Mouse (Mus musculus): ENCODE measurements around the gene Tns3.
"Not testable (repeated sequence)": the region's sequence is repeated elsewhere in the genome, so short reads cannot be mapped to it uniquely, and the experiment has no call there.

The Tns3 gene

GRCm38 (mm10) chr11:8622668-8623067 lies 41.7 kb downstream of the Tns3 start:
- DNase-seq (ENCODE audit: low spot score), result no peak

GRCm38 (mm10) chr11:8619111-8619510 lies 45.2 kb downstream of the Tns3 start:
- not testable (repeated sequence) for DNase-seq (ENCODE audit: low spot score)

- no peak for DNase-seq (ENCODE audit: low spot score)
These were observed 46.0 kb downstream of the Tns3 start for GRCm38 (mm10) chr11:8618301-8618700.

GRCm38 (mm10) chr11:8615436-8615835 lies 48.9 kb downstream of the Tns3 start:
- no peak for DNase-seq (ENCODE audit: low spot score)

- no peak for DNase-seq (ENCODE audit: low spot score)
These were observed 53.9 kb downstream of the Tns3 start for GRCm38 (mm10) chr11:8610456-8610855.

GRCm38 (mm10) chr11:8609873-8610272 lies 54.5 kb downstream of the Tns3 start:
- no peak for DNase-seq (ENCODE audit: low spot score)

GRCm38 (mm10) chr11:8607123-8607522 lies 57.2 kb downstream of the Tns3 start:
- DNase-seq (ENCODE audit: low spot score), result no peak

GRCm38 (mm10) chr11:8604789-8605569 lies 59.4 kb downstream of the Tns3 start:
- no peak for DNase-seq (ENCODE audit: low spot score)

GRCm38 (mm10) chr11:8602606-8603005 lies 61.7 kb downstream of the Tns3 start:
- no peak for DNase-seq (ENCODE audit: low spot score)

- peak; percentile 55 for DNase-seq (ENCODE audit: low spot score)
These were observed 62.9 kb downstream of the Tns3 start for GRCm38 (mm10) chr11:8601411-8601821.

- DNase-seq (ENCODE audit: low spot score), result peak; percentile 19
These were observed 68.7 kb downstream of the Tns3 start for GRCm38 (mm10) chr11:8595642-8596041.

GRCm38 (mm10) chr11:8593172-8593571 lies 71.2 kb downstream of the Tns3 start:
- no peak for DNase-seq (ENCODE audit: low spot score)

- no peak for DNase-seq (ENCODE audit: low spot score)
These were observed 73.1 kb downstream of the Tns3 start for GRCm38 (mm10) chr11:8591271-8591670.

GRCm38 (mm10) chr11:8589226-8589905 lies 75.0 kb downstream of the Tns3 start:
- no peak for DNase-seq (ENCODE audit: low spot score)

GRCm38 (mm10) chr11:8587941-8588340 lies 76.4 kb downstream of the Tns3 start:
- no peak for DNase-seq (ENCODE audit: low spot score)

GRCm38 (mm10) chr11:8586996-8587644 lies 77.2 kb downstream of the Tns3 start:
- no peak for DNase-seq (ENCODE audit: low spot score)

- no peak for DNase-seq (ENCODE audit: low spot score)
These were observed 78.0 kb downstream of the Tns3 start for GRCm38 (mm10) chr11:8586374-8586773.

GRCm38 (mm10) chr11:8585686-8586085 lies 78.6 kb downstream of the Tns3 start:
- DNase-seq (ENCODE audit: low spot score), result no peak

- DNase-seq (ENCODE audit: low spot score), result peak; percentile 18
These were observed 79.4 kb downstream of the Tns3 start for GRCm38 (mm10) chr11:8584925-8585324.

- DNase-seq (ENCODE audit: low spot score), result no peak
These were observed 80.0 kb downstream of the Tns3 start for GRCm38 (mm10) chr11:8584307-8584706.

- DNase-seq (ENCODE audit: low spot score), result no peak
These were observed 81.2 kb downstream of the Tns3 start for GRCm38 (mm10) chr11:8583137-8583536.

- DNase-seq (ENCODE audit: low spot score), result no peak
These were observed 82.0 kb downstream of the Tns3 start for GRCm38 (mm10) chr11:8582101-8582920.
